Mouse (Mus musculus): ENCODE results near the gene Mlph. TPM values are rescaled to one million over a fixed set of nuclear protein-coding genes. Genes with fewer than 3 reads are reported as not detected.

Gene Mlph
- polyA plus RNA-seq, 1 experiment, result 6.0 TPM

DNA sequence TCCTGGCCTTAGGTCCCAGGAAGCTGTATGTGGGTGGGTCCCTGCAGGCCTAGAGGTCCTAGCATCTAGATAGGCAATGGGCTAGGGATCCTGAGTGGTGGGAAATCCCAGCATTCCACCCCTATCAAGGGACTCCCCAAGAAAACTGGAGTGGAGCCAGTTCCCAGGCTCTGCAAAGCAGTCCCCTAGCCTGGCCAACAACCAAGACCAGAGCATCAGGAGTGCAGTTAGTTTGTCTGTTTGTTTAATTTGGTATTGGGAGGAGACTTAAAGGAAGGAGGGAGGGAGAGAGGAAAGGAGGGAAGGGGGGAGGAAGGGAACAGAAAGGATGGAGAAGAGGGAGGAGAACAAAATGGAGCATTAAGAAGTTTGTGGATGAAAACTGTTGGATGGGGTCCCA lies 5.7 kb upstream of the Mlph start:
- DNase-seq (ENCODE audit: low spot score), result no peak

DNA sequence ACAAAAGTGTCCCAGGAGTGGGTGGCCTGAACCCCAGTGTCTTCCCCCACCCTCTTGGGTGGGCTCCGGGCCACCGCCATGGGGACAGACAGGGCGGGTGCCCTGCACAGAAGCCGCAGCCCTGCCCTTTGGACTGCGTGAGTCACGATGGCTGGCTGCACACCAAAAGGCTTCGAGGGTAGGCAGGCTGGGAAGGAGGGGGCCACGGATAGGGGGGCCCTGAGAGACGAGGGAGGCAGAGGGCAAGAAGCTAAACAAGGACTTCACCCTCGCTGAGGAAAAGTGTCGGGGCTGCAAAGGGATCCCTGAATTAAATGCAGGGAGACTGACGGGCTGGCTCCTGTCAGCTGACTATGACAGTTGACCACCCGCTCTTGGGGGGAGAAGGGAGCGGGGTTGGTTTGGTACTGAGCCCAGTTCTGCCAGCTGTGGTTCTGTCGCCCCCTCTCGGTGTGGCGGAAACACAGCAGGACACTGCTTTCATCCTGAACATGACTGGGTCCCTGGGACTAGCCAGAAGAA lies 5.2 kb upstream of the Mlph start:
- peak; percentile 41 for DNase-seq (ENCODE audit: low spot score)

DNA sequence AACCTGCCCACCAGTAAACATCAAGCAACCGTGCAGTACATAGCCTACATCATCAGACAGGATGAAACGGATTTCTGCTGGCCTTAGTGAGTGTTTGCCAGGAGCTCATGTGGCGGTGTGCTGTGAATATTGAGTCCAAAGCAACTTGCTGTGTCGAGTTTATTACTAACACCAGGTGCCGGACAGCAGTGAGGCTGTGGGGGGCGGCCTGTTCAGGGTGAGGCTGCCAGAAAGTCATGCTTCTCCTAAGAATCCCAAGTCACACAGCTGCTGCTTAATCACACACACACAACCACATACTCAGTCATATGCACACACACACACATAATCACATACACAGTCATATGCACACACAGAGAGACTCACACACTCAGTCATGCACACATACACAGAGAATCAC lies 1.7 kb upstream of the Mlph start:
- DNase-seq (ENCODE audit: low spot score), result no peak

DNA sequence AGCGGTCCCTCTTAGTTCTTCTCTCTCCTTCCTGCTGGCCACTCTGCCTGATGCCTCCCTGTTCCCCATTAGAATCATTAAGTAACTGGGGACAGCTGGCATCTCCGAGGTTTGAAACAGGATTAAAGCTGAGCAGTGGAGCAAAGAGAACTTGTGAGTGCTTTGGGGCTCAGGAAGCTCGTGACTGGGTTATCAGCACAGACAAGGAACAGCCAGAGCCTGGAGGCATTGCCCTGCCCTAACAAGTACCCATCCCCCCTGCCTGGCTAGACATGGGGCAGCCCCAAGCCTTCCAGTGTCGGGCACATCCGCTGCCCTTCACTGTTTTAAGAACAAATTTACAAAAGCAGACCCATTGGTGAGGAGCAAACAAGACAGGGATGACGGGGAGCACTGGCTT lies 2.6 kb downstream of the Mlph start:
- no peak for DNase-seq (ENCODE audit: low spot score)

DNA sequence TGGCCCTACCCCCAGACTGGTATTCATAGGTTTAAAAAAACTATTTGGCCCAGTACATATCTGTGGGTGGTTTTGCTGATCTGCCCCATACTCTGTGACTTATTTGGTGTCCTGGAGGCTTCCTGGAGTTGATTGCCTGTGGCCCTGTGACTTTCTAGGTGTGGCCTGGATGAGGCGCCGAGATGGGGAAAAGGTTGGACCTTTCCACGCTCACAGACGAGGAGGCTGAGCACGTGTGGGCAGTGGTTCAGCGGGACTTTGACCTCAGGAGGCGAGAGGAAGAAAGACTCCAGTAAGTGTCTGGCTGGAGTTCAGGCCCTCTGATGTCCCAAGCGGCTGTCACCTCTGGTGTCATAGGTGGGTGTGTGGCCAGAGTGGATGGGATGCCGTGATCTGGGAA lies 6.8 kb downstream of the Mlph start:
- no peak for DNase-seq (ENCODE audit: low spot score)

DNA sequence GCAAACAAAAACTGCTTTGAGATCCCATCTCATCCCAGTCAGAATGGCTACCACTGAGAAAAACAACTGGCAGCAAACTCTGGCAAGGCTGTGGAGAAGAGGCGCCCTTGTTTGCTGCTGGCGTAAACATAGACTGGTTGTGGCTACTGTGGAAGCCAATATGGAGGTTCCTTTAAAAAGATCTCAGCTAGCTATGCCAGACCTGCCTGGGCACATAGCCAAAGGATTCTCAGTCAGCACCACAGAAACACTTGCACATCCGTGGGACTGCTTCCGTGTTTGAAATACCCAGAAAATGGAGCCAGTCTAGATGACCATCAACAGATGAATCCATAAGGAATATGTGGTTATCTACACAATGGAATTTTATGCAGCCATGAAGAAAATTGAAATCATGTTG lies 11.1 kb downstream of the Mlph start:
- no peak for DNase-seq (ENCODE audit: low spot score)

DNA sequence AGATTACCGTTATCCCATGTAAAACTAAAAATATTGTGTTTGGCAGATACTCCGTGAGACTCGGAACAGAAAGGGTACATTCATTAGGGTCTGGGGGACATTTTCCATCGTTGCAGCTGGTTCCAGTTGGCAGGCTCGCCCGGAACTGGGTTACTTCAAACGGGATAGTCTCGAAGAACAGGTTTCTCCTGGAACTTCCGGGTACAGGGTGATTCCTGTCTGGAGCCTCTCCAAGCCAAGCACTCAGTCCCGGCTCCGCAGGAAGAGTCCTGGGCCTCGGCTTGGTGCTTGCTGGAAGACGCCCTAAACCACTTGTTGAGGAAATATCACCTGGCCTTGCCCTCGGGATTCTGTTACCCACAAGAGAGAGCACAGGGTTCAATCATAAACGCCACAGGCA lies 12.4 kb downstream of the Mlph start:
- DNase-seq (ENCODE audit: low spot score), result no peak

DNA sequence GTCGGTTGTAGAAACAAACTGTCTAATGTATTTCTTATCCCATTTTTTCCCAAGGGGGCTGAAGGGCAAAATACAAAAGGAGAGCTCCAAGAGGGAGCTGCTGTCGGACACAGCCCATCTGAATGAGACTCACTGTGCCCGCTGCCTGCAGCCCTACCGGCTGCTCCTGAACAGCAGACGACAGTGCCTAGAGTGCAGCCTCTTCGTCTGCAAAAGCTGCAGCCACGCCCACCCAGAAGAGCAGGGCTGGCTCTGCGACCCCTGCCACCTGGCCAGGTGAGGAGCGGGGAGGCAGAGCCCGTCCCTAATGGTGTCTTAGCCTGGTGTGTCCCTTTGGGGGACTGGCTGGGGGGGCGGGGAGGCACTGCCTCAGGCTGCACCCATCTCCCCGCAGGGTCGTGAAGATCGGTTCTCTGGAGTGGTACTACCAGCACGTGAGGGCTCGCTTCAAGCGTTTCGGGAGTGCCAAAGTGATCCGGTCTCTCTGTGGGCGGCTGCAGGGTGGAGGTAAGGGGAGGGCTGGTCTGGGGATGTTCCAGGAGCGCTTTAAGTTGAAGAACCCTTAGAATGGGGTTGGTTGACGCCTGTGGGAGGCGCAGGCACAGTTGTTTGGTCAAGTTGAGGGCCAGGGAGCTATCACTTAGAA lies 13.2 kb downstream of the Mlph start:
- DNase-seq (ENCODE audit: low spot score), result no peak

DNA sequence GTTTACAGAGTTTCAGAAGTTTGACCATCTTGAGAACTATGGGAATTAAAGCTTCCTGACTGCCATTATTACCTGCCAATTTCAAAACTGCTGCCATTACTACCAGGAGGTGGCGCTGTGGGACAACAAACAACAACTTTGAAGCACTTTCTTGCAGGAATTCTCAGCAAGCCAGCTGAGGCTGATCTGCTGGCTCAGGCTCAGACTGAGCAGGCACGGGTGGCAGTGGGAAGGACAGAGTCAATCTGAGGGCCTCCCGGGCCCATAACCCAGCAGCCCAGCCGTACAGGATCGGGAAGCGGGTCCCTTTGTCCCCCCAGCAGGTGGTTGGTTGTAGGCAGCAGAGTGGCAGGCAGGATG lies 13.7 kb downstream of the Mlph start:
- DNase-seq (ENCODE audit: low spot score), result peak; percentile 63

DNA sequence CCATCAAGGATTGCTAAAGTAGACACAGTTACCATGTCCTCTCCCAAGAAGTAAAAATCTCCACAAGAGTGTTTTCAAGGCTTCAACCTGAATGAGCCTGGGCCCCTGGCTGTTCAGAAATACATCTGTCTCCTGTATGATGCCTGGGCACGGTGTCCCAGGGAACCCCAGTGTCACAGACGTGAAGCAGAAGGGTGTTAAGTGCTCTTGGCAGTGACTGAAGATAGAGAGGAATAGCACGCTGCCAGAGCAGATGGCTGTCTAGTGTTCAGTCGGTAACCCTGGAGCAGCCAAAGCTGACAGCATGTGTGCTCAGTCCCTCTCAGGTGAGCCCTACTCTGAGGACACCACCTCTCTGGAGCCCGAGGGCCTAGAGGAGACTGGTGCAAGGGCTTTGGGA lies 18.1 kb downstream of the Mlph start:
- no peak for DNase-seq (ENCODE audit: low spot score)

DNA sequence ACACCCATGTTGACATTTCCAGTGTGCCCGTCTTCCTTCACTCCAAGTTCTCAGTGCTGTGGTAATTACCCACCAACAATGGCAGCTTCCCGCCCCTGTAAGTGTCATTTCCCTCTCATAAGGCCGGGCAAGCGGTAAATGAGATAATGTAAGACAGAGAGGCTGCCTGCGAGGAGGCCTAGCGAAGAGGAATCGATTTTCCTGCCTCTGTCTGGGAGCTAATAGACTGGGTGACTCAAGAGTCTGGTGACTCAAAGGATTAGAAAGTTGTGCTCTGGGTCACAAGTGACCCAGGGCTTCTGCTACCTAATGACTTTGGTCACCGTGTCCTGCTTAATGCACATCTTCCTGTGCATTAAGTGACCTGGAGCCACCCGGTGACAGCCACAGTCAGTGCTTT lies 22.1 kb downstream of the Mlph start:
- DNase-seq (ENCODE audit: low spot score), result no peak

DNA sequence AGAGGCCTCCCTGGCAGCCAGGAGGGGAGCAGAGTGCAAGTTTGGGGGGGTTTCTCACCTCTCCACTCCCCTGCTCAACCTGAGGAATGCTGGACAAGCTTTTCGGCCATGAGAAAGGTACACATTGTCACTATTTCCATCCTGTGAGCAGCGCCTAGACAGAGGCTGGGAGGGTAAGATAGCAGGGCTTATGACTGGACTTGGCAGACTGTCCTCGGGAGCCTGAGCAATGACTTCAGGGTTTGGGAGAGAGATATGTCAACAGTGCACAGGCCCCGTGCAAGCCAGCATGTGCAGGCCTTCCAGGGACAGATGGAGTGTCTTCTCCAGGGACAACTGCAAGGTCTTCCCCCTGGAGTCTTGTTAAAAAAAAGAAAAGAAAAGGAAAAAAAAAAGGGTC lies 25.1 kb downstream of the Mlph start:
- DNase-seq (ENCODE audit: low spot score), result no peak

DNA sequence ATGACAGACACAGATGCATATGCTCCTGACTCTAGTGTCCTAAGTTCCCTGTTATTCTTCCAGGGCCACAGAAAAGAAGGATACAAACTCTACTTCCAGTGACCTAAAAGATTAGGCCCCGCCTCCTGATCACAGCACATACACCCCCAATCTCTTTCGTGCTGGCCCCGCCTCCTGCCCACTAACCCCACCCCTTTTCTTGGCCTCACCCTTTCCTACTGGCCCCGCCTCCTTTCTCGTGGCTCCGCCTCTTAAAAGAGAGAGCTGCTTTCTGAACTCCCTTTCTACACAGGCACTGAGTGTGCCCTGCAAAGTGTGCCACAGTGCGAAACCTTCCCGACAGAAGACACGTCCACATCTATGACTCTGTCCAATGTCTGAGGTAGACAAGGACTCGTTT lies 30.3 kb downstream of the Mlph start:
- no peak for DNase-seq (ENCODE audit: low spot score)

DNA sequence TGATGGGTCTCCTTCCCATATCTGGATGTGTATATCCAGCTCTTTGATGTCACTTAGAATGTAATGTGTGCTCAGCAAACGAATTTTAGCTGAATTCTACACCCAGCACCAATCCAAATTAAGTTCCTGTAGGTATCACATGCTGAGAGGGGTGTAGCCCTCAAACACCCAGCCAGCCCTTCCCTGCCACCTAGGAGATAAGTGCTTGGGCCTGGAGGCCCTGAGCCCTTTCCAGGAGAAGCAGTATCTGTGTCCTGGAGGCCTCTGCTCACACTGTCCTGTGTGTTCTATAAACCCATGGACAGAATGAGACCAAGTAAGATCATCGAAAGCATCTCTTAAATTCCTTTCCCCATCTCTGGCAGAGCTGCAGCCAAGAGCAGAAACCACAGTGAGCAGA lies 32.4 kb downstream of the Mlph start:
- DNase-seq (ENCODE audit: low spot score), result no peak

DNA sequence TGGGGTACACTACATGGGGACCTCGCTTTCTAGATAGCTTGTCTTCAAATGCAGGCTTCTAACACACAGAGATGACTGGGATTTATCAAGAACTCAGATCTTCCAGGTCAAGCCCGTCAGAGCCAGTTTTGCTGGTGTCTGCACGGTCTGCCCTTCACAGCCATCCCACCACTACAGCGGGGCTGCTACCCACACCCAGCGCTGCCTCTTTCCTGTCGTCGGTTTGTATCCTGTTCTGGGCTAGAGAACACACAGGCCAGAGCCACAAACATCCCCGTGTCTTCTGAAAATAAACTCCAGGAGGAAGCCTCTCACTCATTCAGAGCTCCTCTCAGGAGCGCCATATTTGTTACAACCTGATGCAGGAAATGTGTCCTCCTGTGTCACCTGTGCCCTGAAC lies 34.4 kb downstream of the Mlph start:
- no peak for DNase-seq (ENCODE audit: low spot score)

DNA sequence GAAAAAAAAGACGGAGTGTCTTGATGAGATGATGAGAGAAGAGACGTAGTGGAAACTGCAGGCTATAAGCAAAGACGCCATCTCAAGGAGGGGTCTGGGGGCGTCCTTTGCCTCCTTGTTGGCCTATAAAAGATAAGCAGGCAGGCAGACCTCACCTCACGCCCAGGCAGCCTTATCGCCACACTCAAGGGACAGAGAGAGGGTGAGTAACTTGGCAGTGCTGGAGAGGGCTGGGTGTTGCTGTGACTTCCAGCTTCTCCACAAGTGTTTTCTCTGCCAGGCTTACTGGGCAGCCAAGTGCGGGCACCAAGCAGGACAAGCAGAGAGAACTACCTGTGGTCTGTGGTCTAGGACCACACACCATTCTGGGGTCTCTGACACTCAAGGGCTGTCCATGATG lies 36.8 kb downstream of the Mlph start:
- DNase-seq (ENCODE audit: low spot score), result no peak

DNA sequence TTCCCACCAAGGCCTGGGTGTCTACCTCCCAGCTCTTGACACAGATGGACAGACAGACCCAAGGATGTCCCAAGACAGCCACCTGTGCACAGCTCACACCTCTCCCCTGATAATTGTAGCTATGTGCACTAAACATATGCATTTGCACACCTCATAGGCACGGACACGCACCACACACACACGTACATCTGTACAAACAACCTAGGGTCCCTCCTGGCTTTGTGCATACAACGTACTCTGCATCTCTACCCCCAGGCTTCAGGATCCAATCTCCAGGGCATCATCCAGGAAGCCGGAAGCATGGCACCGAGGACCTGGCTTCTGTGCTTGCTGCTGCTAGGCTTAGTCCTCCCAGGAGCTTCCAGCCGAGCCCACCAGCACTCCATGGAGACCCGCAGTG lies 37.9 kb downstream of the Mlph start, which contains the start of gene Prlh:
Gene Prlh (plus strand): TSS at position 301 of the 400 bp plus-strand sequence.
- DNase-seq (ENCODE audit: low spot score), result no peak

DNA sequence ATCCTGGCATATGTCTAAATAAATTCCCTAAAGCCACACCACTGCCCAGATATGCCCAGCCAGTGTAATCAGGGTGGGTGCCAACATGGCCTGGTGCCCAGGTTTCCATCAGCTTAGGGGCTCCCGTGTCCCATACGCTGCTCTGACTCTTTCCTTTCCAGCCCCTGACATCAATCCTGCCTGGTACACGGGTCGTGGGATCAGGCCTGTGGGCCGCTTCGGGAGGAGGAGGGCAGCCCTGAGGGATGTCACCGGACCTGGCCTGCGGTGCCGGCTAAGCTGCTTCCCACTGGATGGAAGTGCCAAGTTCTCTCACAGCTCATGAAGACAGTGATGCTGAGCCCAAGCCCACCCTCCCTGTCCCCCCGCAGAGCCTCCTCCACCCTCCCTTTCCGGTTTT lies 38.8 kb downstream of the Mlph start:
- no peak for DNase-seq (ENCODE audit: low spot score)

DNA sequence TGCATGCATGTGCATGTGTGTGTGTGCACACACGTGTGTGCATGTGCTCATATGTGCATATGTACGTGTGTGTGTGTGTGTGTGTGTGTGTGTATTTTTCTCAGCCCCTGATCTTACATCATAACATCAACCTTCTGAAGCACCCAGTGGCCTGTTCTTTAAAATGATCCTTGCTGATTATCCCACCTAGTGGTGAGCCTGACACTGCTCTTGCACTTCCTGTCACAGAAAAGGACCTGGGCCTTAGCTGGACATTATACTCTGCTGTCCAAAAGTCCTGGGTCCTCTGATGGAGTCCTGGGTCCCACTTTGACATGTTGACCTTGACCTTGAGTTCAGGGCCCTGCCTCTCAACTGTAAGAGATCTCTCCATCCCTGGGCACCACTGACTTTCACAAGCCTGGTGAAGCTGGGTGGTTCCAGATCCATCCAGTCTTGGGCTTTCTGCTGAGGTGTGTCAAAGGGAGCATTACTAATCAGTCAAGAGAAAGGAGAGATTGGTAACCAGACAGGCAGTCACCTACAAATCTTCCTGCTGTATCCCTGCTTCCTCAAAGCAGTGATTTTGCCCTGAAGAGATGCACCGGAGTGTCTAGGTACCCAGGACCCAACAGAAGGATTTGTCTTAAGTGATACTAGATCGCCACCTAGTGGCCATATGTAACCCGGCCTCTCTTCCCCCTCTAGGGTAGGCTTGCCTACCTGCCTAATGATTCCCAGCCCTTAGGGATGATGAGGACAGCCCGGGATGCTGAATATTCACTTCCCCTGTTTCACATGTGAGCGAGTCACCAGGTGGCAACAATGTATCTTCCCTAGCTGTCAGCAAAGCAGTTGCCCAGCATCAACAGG lies 41.6 kb downstream of the Mlph start:
- DNase-seq (ENCODE audit: low spot score), result no peak

DNA sequence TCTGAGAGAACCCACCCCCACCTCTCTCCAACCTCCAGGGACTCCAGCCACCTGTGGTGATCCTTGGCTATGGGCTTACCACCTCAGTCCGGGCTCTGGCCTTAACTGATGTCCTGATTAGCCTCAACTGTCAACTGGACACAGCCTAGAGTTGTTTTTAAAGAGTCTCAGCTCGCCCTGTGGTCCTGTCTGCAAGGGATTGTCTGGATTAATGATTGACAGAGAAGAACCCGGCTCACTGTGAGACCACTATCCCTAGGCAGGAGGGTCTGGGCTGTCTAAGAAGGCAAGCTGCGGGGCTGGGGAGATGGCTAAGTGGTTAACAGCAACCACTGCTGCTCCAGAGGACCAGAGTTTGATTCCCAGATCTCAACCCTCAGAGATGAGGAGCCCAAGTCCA lies 47.6 kb downstream of the Mlph start:
- no peak for DNase-seq (ENCODE audit: low spot score)

DNA sequence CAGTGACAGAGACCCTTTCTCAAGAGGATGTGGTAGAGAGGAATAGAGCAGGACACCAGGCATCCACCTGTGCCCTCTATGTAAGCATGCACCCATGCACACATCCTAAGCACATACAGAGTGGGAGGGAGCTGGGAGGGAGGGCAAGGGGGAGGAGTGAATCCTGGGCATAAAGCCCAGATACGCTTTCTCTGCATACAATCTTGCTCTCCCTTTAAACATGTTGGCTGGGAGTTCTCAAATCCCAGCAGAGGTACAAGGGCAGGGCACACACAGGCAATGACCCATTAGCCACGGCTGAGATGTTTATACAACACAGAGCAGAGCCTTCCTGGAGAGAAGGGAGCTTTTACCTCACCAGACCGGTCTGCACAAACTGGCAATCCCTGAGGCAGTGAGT lies 48.1 kb downstream of the Mlph start:
- no peak for DNase-seq (ENCODE audit: low spot score)

DNA sequence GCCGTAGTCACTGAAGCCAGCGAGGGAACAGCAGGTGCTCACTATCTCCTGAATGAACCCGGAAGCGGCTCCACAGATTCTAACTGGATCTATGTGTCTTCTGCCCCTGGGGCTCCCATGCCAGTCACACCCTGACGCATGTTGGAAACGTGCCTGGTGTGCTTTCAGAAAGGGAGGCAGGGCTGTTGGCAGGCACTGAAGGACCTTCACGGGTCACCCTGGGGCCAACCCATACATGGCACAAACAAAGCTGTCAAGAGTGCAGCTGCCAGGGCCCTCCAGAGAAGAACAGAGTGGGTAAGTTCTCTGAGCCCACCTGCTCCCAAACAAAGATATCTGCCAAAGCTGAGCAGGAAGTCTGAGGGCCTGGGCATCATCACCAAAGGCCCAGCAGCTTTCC lies 52.7 kb downstream of the Mlph start:
- no peak for DNase-seq (ENCODE audit: low spot score)

DNA sequence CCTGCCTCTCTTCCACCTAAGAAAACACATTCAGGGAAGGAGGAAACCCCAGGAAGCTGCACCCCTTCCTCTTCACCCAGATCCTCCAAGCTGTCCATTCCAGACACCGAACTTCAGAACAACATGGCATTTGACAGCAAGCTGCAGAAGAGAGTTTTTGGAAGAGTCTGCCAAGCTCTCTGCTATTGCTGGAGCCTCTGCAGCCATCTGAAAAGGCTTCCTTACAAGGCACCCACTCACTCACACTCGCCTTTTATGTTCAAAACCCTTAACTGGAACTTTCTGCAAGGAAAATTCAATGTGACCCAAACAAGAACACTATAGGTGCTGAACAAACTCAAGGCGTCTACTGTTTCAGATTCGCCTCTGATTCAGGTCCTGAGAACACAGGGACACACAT lies 53.8 kb downstream of the Mlph start:
- DNase-seq (ENCODE audit: low spot score), result no peak
